Mouse (Mus musculus) urinary bladder, adult 18-20 months (tissue): ENCODE results near the gene Rsph1.
"Not testable (repeated sequence)": the region's sequence is repeated elsewhere in the genome, so short reads cannot be mapped to it uniquely, and the experiment has no call there.

Experiments used
- DNase-seq, 2 experiments: peaks; one replicate each; pipeline ENCODE4 v3.0.0; 2022; ENCODE audit warnings: low spot score in 2 of 2, mixed read lengths in 2 of 2

Rsph1 gene

GRCm38 (mm10) chr17:31276207-31276921 lies 819 bp downstream of the Rsph1 start:
- no peak for DNase-seq

DNA sequence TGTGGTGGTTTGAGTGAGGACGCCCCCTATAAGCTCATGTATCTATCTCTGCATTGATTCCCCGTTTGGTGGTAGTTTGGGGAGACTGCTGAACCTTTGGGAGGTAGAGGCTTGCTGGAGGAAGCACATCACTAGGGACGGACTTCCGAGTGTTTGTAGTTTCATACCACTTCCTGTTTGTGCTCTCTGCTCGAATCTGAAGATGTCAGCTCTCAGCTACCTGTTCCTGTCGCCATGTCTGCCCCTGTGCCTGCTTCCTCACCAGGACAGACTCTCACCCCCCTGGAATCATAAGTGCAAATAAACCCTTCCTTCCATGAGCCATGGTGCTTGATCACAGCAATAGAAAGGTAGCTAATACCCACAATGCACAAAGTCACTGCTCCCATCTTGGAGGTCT lies 2.0 kb downstream of the Rsph1 start:
- DNase-seq, result no peak

DNA sequence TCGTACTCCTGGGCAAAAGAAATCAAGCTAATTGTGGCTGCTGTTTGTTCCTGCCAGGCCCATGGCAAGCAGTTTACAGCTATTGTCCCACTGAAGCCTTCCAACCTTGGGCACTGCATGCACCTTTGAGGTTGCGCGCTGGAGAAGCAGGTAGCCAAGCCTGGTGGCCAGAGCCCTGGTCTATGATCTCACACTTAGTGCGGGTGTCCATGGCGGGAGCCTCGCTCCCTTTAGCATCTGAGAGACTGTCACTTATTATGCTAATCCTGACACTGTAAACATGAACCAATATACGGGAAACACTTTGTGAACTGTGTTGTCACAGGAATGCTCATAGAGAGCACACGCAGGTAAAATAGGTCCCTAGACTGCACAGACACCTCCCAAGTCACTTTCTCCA lies 3.6 kb downstream of the Rsph1 start:
- no peak for DNase-seq

DNA sequence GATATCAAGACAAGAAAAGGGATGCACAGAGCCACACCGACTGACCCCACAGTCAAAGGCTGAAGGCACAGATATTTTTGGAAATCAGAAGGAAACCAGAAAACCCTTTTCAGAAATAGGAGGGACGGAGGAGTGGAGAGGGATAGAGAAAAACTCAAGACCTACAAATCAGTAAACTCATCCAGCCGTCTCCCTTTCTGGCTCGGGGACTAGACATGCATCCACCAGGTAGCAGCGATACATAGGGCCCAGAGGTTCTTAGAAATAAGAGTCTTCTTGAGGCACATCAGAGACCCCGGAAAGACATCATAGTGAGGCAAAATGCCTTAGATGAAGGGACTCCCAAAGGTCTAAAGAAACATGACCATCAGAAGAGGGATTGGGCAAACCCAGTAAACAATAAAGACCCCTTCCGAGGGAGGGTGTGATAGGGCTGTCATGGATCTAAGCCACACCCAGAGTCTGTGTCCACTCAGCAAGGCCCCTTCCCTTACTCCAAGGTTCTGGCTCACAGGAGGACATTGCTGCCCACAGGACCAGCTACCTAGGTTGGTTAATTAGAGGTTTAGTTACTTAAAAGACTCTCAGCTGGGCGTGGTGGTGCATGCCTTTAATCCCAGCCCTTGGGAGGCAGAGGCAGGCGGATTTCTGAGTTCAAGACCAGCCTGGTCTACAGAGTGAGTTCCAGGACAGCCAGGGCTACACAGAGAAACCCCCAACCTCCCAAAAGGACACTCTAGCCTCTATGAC lies 4.6 kb downstream of the Rsph1 start:
- no peak for DNase-seq

- no peak for DNase-seq
Observed at GRCm38 (mm10) chr17:31271136-31271851, 5.9 kb downstream of the Rsph1 start.

DNA sequence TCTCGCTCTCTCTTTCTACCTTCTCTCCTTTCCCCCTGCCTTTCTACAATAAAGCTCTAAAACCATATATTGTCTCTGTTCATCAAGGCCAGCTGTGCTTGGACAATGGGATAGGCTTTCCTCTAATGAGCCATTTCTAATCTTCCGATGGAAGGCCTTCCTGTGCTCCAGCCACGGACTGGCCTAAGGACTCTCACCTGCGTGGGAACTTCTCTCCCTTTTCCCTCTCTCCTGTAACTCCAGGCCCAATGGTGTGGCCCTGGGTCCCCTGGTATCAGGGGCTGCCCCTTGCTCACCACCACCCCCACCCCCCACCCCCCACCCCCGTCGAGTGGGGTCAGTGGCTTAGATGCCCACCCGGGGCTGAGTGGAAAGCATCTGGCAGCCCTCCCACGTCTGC lies 6.4 kb downstream of the Rsph1 start:
- DNase-seq, result not testable (repeated sequence)

DNA sequence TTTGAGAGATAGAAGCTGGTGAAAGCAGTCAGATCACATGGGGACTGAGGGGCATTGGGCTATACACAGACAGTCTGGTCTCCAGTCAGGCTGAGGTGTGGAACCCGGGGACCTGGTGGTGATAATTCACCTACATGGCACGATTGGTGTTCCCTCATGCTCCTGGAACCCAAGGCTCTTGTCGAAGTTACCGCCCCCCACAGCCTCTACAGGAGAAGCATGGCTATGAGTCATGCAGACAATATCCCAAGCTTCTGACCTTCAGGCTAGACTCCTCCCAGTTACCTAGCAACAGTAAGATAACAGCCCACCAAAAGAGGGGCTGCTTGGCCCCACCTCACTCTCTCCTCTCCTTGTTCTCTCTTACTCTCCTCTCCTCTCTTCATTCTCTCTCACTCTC lies 6.9 kb downstream of the Rsph1 start:
- no peak for DNase-seq

- no peak for DNase-seq
Observed at GRCm38 (mm10) chr17:31269761-31270160, 7.4 kb downstream of the Rsph1 start.

- DNase-seq, result no peak
Observed at GRCm38 (mm10) chr17:31268016-31268415, 9.2 kb downstream of the Rsph1 start.

- DNase-seq, result no peak
Observed at GRCm38 (mm10) chr17:31267603-31268002, 9.6 kb downstream of the Rsph1 start.

DNA sequence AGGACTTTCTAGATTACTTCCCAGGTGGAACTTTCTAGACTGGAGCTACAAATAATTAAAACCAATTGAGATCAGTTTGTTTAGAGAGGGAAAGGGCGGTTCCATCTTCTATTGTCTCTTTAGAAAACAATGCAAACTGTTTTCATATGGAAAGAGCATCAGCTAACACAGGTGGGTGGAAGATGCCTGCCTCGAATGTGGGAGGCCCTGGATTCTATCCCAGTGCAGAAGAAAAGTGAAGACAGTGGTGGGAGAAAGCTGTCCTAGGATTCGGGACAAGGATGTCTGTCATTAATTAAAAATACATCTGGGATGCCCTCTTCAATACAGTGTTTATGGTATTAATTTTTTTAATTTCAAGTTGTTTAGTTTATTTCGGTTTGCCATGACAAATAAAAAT lies 10.0 kb downstream of the Rsph1 start:
- DNase-seq, result no peak

- no peak for DNase-seq
Observed at GRCm38 (mm10) chr17:31266321-31266950, 10.7 kb downstream of the Rsph1 start.

DNA sequence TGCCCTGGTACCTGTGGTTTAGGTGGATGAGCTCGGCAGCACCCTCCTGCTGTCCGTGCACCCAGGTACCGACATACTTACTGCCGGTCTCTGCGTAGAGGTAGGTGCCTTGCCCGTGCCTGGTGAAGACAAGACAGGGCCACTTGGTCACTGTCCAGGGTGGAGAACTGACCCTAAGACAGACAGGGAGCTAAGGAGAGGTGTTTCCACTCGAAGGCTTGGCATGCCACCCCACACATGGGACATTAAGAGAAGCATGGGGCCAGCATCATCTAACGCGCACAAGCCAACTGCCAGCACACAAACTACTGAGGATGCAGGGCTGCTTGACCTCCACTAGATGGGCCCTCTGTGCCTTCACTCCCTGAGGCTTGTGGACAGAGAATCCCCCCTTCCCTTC lies 11.4 kb downstream of the Rsph1 start:
- no peak for DNase-seq

- DNase-seq, result no peak
Observed at GRCm38 (mm10) chr17:31265171-31265572, 12.0 kb downstream of the Rsph1 start.

DNA sequence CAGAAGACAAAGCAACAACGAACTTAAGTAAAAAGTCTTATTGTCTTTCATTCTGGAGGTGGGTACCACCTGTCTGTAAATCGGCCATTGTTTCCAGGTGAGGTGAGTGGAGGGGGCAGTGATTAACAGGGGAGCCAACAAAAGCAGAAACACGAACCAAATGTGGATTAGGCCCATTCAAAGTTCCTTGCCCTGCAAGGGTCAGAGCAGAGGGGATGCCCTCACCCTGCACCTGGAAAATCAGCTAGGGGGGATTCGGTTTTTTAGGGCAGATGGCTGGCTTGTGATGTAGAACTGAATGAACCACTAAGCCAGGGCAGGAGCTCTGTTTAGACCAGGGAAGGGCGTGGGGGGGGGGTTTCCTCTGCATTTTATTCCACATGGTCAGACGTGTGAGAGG lies 12.8 kb downstream of the Rsph1 start:
- DNase-seq, result no peak

DNA sequence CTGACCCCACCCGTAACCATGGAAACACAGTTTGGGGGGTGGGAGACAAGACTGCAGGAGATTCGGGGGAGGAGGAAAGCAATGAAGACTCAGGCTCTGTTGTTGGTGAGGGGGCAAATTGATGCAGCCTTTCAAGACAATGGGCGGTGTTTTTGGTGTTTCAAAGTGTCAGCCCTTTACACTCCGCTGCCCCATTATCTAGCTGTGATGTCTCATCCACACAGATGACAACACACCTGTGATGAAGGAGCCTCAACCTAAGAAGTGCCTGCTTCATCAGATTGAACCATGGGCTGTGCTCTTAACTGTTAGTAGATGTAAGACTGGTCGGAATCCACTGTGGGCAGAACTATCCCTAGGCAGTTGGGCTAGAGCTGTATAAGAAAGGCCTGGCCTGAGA lies 13.4 kb downstream of the Rsph1 start:
- DNase-seq, result no peak

DNA sequence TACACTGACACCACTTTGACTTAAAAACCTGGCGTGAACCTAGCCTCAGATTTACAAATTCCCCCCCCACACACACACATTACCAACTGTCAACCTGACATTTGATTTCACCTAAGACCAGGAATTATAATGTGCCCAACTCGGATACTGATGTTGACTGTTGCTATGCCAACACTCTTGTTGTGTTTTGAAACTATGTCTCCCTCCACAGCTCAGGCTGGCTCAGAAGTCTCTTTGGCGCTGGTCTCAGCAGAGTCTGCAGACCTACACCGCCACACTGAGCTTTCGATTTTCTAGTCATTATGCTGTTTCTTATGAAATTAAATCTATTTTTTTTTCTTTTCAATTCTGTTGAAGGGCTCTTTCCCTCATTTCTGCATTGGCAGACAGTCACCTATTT lies 14.5 kb downstream of the Rsph1 start:
- no peak for DNase-seq

GRCm38 (mm10) chr17:31261352-31261751 lies 15.8 kb downstream of the Rsph1 start:
- DNase-seq, result no peak

- DNase-seq, result peak; percentile 72 to 76
Observed at GRCm38 (mm10) chr17:31260430-31260829, 16.8 kb downstream of the Rsph1 start.

DNA sequence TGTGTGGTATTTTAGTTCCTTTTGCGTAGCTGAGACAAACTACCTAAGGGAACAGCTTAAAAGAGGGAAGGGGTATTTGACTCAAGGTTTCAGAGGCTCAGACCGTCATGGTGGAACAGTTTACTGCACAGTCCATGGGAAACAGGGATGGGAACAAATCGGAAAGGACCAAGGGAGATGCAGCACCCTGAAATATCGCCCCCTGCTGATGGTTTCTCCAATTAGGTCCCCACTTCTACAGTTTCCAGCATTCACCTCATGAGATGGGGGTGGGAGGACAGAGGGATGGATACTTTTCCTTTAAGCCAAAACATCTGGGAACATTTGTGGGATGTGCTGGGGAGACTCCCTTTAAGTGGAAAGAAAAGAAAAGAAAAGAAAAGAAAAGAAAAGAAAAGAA lies 17.4 kb downstream of the Rsph1 start:
- DNase-seq, result no peak

- no peak for DNase-seq
Observed at GRCm38 (mm10) chr17:31259145-31259544, 18.0 kb downstream of the Rsph1 start.

DNA sequence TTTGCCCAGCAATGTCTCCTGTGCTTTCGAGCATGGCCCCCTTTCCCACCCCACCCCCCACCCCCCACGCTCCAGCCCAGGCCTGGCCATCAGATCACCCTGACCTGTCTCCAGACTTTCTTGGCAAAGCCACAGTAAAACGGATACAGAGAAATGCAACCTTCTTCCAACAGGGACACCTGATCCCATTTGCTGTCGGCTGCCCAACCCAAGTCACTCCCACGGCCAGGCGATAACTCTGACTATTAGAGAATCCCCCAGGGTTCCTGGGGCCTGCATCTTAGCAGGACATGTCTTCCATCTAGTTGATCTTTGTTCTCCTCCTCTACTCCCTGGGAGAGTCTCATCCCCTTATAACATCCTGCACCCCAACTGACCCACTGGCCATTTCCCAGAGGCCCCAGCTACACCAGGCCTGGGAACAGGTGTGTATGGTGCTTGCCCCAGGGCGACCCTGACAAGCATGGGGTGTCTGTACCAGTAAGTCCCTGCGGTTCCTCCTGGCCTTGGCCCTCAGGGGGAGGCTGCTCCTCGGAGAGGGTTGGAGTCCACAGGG lies 18.8 kb downstream of the Rsph1 start:
- DNase-seq, result no peak
